Mouse (Mus musculus): ENCODE data around the gene Cmbl.

DNA sequence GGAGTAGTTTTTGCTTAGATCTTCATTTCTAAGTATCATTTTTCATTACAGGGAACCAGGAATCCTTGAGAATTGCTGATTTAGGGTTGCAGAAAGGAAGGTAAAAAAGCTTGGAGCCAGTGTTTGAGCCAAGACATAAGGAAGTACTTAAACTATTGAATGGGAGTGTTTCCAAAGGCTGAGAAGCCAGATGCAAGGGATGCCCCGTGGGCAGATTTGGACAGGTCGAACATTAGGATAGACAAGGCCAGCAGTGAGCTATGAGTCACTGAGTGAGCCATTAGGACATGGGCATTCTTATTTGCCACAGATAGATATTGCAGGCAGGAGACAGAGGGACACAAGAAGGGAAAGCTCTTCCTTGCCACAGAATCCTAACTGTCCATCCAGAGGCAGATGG is 49.5 kb downstream of the Cmbl start:
- no peak for TF ChIP-seq CTCF (IDR thresholded peaks at IDR 0.05; ENCODE audit: control insufficient read depth, insufficient read depth, insufficient read length)
- TF ChIP-seq MAX (IDR thresholded peaks at IDR 0.05) = no peak
- no peak for TF ChIP-seq USF1 (IDR thresholded peaks at IDR 0.05; ENCODE audit: low read depth)
- no peak for TF ChIP-seq CEBPB (IDR thresholded peaks at IDR 0.05; ENCODE audit: low read depth)
- TF ChIP-seq MYOG (IDR thresholded peaks at IDR 0.05; ENCODE audit: control insufficient read depth, extremely low read depth, insufficient read length) = no peak
- TF ChIP-seq MYOD1 (IDR thresholded peaks at IDR 0.05; ENCODE audit: control insufficient read depth, insufficient read length, low read depth) = no peak
- TF ChIP-seq FOSL1 (IDR thresholded peaks at IDR 0.05; ENCODE audit: insufficient read depth, low read length, poor library complexity, severe bottlenecking) = no peak

All from C2C12 (cell line).